Mouse (Mus musculus): Measurements from ENCODE around the gene Ascc1. TPM values are rescaled to one million over a fixed set of nuclear protein-coding genes. Genes with fewer than 3 reads are reported as not detected.
"Not testable (repeated sequence)": the region's sequence is repeated elsewhere in the genome, so short reads cannot be mapped to it uniquely, and the experiment has no call there.

Gene Ascc1
- polyA plus RNA-seq, 2 experiments: 10.7 to 16.8 TPM

DNA sequence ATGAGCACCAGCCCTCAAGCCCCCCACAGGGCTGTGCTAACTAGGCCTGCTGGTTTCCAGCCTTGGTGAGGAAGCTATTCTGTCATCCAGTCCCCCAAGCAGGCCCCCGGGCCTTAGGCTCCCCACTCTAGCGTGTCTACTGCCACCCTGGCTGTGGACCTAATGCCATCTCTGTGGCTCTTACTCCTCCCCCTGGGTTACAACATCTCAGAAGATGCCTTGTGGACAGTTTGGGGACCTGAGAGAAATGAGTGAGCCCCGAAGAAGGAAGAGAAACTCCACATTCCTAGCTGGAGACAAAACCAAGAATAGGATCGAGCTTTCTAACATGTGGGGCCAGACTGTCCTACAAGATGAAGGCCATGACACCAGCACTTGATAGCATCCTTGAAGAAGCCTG is 127.9 kb downstream of the Ascc1 start:
- H3K27ac ChIP-seq: no peak overlapping the region
- TF ChIP-seq EP300 (IDR thresholded peaks at IDR 0.05; ENCODE audit: low read depth): no peak
- no peak for TF ChIP-seq CTCF (IDR thresholded peaks at IDR 0.05; ENCODE audit: low read depth)
- ATAC-seq (ENCODE audit: insufficient read depth) (no peak), DNase-seq (ENCODE audit: low read depth in 3 of 3, low spot score in 3 of 3) (no peak)
- WGBS (ENCODE audit: insufficient replicate concordance): 59% methylated on average over 4 of the region's 4 CpGs
- no peaks in the 10 kb centered on the region for H3K36me3 ChIP-seq (replicated peaks; ENCODE audit: control insufficient read depth, insufficient read depth, low read depth)
- no peaks in the 10 kb centered on the region for H3K9me3 ChIP-seq (ENCODE audit: control insufficient read depth, low read length)
- H3K4me3 ChIP-seq (ENCODE audit: insufficient read depth in 1 of 2, low read depth in 2 of 2, low read length in 2 of 2): no peak overlapping the region
- H3K4me2 ChIP-seq (ENCODE audit: low read depth): no peak overlapping the region
- H3K4me1 ChIP-seq (replicated peaks; ENCODE audit: control insufficient read depth in 2 of 2, insufficient read depth in 2 of 2, low read length in 1 of 2): no peaks in the 10 kb centered on the region
- no peaks in the 10 kb centered on the region for H3K27me3 ChIP-seq (ENCODE audit: control insufficient read depth, insufficient read depth, low read length)
- H3K9ac ChIP-seq (replicated peaks): no peak overlapping the region

GRCm38 (mm10) chr10:60133501-60133900 is 130.9 kb downstream of the Ascc1 start:
- DNase-seq (ENCODE audit: low read depth in 3 of 3, low spot score in 3 of 3): no peak
- 39% methylated on average over 5 of the region's 6 CpGs for WGBS (ENCODE audit: insufficient replicate concordance)

GRCm38 (mm10) chr10:60134201-60134600 is 131.6 kb downstream of the Ascc1 start:
- no peak overlapping the region for H3K4me3 ChIP-seq (ENCODE audit: insufficient read depth in 1 of 2, low read depth in 2 of 2, low read length in 2 of 2)
- TF ChIP-seq CTCF (IDR thresholded peaks at IDR 0.05; ENCODE audit: low read depth) (no peak), EP300 (IDR thresholded peaks at IDR 0.05; ENCODE audit: low read depth) (no peak)
- H3K4me2 ChIP-seq (ENCODE audit: low read depth): no peak overlapping the region
- 43% methylated on average over 9 of the region's 9 CpGs for WGBS (ENCODE audit: insufficient replicate concordance)
- H3K9me3 ChIP-seq (ENCODE audit: control insufficient read depth, low read length): no peaks in the 10 kb centered on the region
- no peaks in the 10 kb centered on the region for H3K4me1 ChIP-seq (replicated peaks; ENCODE audit: control insufficient read depth in 2 of 2, insufficient read depth in 2 of 2, low read length in 1 of 2)
- no peaks in the 10 kb centered on the region for H3K36me3 ChIP-seq (replicated peaks; ENCODE audit: control insufficient read depth, insufficient read depth, low read depth)
- no peak overlapping the region for H3K27ac ChIP-seq
- no peak for ATAC-seq (ENCODE audit: insufficient read depth)
- H3K9ac ChIP-seq (replicated peaks): no peak overlapping the region
- no peaks in the 10 kb centered on the region for H3K27me3 ChIP-seq (ENCODE audit: control insufficient read depth, insufficient read depth, low read length)
- DNase-seq (ENCODE audit: low read depth in 3 of 3, low spot score in 3 of 3): no peak

More at GRCm38 (mm10) chr10:60133501-60133900, 130.9 kb downstream of the Ascc1 start:
- H3K9me3 ChIP-seq (ENCODE audit: control insufficient read depth, low read length): no peaks in the 10 kb centered on the region
- H3K27me3 ChIP-seq (ENCODE audit: control insufficient read depth, insufficient read depth, low read length): no peaks in the 10 kb centered on the region
- no peak overlapping the region for H3K9ac ChIP-seq (replicated peaks)
- TF ChIP-seq EP300 (IDR thresholded peaks at IDR 0.05; ENCODE audit: low read depth): no peak
- no peak for TF ChIP-seq CTCF (IDR thresholded peaks at IDR 0.05; ENCODE audit: low read depth)
- no peak overlapping the region for H3K4me3 ChIP-seq (ENCODE audit: insufficient read depth in 1 of 2, low read depth in 2 of 2, low read length in 2 of 2)
- no peak overlapping the region for H3K4me2 ChIP-seq (ENCODE audit: low read depth)
- no peaks in the 10 kb centered on the region for H3K36me3 ChIP-seq (replicated peaks; ENCODE audit: control insufficient read depth, insufficient read depth, low read depth)
- no peaks in the 10 kb centered on the region for H3K4me1 ChIP-seq (replicated peaks; ENCODE audit: control insufficient read depth in 2 of 2, insufficient read depth in 2 of 2, low read length in 1 of 2)
- ATAC-seq (ENCODE audit: insufficient read depth): no peak
- H3K27ac ChIP-seq: no peak overlapping the region

DNA sequence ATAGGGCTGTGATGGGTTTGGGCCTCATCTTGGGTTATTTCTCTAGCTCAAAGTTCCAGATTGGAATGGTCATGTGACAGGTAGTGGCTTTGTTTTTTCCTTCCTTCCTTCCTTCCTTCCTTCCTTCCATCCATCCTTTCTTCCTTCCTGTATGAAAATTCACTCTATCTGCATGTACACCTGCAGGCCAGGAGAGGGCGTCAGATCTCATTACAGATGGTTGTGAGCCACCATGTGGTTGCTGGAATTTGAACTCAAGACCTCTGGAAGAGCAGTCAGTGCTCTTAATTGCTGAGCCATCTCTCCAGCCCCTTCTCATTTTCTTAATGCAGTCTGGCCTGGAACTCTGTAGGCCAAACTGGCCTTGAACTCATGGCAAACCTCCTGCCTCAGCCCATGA is 133.4 kb downstream of the Ascc1 start:
- H3K4me2 ChIP-seq (ENCODE audit: low read depth); H3K27me3 ChIP-seq (ENCODE audit: control insufficient read depth, insufficient read depth, low read length); DNase-seq (ENCODE audit: low read depth in 3 of 3, low spot score in 3 of 3); H3K4me1 ChIP-seq (replicated peaks; ENCODE audit: control insufficient read depth in 2 of 2, insufficient read depth in 2 of 2, low read length in 1 of 2); H3K36me3 ChIP-seq (replicated peaks; ENCODE audit: control insufficient read depth, insufficient read depth, low read depth); H3K9ac ChIP-seq (replicated peaks); H3K27ac ChIP-seq; H3K4me3 ChIP-seq (ENCODE audit: insufficient read depth in 1 of 2, low read depth in 2 of 2, low read length in 2 of 2); H3K9me3 ChIP-seq (ENCODE audit: control insufficient read depth, low read length); ATAC-seq (ENCODE audit: insufficient read depth): not testable (repeated sequence)
- 20% methylated on average over 1 of the region's 1 CpGs for WGBS (ENCODE audit: insufficient replicate concordance)

DNA sequence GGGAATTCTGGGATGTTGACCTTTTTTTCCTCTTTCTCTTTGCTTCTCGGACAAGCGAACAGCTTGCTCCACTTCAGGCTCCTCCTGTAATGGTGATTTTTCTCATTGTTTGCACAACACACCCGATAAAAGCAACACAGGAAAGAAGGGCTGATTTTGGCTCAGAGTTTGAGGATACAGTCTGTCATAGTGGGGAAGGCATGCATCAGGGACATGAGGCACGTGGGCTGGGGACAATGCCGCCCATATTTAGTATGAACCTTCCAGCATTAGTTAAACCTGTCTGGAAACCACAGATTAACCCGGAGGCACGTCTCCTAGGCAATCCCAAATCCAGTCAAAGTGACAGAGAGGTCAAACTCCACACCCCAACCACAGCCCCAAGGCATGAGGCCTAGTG is 134.3 kb downstream of the Ascc1 start:
- DNase-seq (ENCODE audit: low read depth in 3 of 3, low spot score in 3 of 3): no peak
- Histone ChIP-seq H3K9me3 (ENCODE audit: control insufficient read depth, low read length) (no peaks in the 10 kb centered on the region), H3K36me3 (replicated peaks; ENCODE audit: control insufficient read depth, insufficient read depth, low read depth) (no peaks in the 10 kb centered on the region), H3K4me1 (replicated peaks; ENCODE audit: control insufficient read depth in 2 of 2, insufficient read depth in 2 of 2, low read length in 1 of 2) (no peaks in the 10 kb centered on the region), H3K4me3 (ENCODE audit: insufficient read depth in 1 of 2, low read depth in 2 of 2, low read length in 2 of 2) (no peak overlapping the region), H3K9ac (replicated peaks) (no peak overlapping the region), H3K4me2 (ENCODE audit: low read depth) (no peak overlapping the region), H3K27me3 (ENCODE audit: control insufficient read depth, insufficient read depth, low read length) (no peaks in the 10 kb centered on the region), H3K27ac (no peak overlapping the region)
- 61% methylated on average over 7 of the region's 7 CpGs for WGBS (ENCODE audit: insufficient replicate concordance)
- ATAC-seq (ENCODE audit: insufficient read depth): no peak
- TF ChIP-seq CTCF (IDR thresholded peaks at IDR 0.05; ENCODE audit: low read depth) (no peak), EP300 (IDR thresholded peaks at IDR 0.05; ENCODE audit: low read depth) (no peak)

Measured in liver, embryonic 14.5 days (tissue).